Mouse (Mus musculus) mammary gland, adult 2 months (tissue): Measurements from ENCODE around the gene Vmn1r198. TPM values are rescaled to one million over a fixed set of nuclear protein-coding genes. Genes with fewer than 3 reads are reported as not detected.

Source experiments
- polyA plus RNA-seq: library from polyadenylated mRNA; depleted of rRNA; stranded (reverse); fragments of >200 nt; gene quantifications from 2 replicates; pipeline ENCODE4 v1.2.3, GENCODE M21; 2012; ENCODE audit warnings: low replicate concordance; rRNA removed

Vmn1r198 gene
- polyA plus RNA-seq: not detected in 2 replicates

DNA sequence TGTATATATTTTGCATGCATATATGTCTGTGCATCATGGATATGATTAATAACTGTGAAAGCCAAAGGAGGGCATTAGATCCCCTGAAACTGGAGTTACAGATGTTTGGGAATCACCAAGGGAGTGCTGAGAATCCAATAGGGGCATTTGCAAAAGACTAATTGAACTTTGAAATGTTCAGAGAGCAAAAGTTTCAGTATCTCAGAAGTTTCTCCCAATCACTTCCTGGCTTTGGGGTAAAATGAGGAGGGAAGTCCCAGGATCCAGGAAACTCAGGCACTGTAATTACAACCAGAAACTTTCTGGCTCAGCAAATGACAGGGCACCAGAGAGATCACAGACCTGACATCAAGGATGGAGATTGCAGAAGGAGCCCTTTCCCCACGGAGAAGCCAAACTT, at the start of gene Vmn1r198:
Gene Vmn1r198, plus strand, starts transcription at position 301 of the 400 bp plus-strand sequence.

GRCm38 (mm10) chr13:22324289-22324688, 25.9 kb upstream of the Vmn1r198 start, which contains the start of gene Vmn1r197:
Vmn1r197 (plus strand) TSS chr13:22324589.

GRCm38 (mm10) chr13:22379518-22379917, 29.4 kb downstream of the Vmn1r198 start, which contains the start of gene Vmn1r199:
Vmn1r199 (plus strand) TSS chr13:22379818.

GRCm38 (mm10) chr13:22390073-22390472, 39.9 kb downstream of the Vmn1r198 start, which contains the start of gene Vmn1r200:
Vmn1r200 (plus strand) TSS chr13:22390373.

Other genes with a start within 250 kb of the Vmn1r198 start
- not detected in 2 replicates for gene Vmn1r189, start 244.5 kb upstream of the Vmn1r198 start, polyA plus RNA-seq
- gene Vmn1r191, start 166.4 kb upstream of the Vmn1r198 start, polyA plus RNA-seq: not detected in 2 replicates
- gene Vmn1r192, start 159.2 kb upstream of the Vmn1r198 start, polyA plus RNA-seq: not detected in 2 replicates
- not detected in 2 replicates for gene Vmn1r193, start 127.2 kb upstream of the Vmn1r198 start, polyA plus RNA-seq
- gene Vmn1r194, start 106.1 kb upstream of the Vmn1r198 start, polyA plus RNA-seq: not detected in 2 replicates
- not detected in 2 replicates for gene Vmn1r195, start 79.8 kb upstream of the Vmn1r198 start, polyA plus RNA-seq
- gene Vmn1r196, start 60.4 kb upstream of the Vmn1r198 start, polyA plus RNA-seq: not detected in 2 replicates
- not detected in 2 replicates for gene Vmn1r197, start 25.8 kb upstream of the Vmn1r198 start, polyA plus RNA-seq
- gene Vmn1r199, start 29.5 kb downstream of the Vmn1r198 start, polyA plus RNA-seq: not detected in 2 replicates
- gene Vmn1r200, start 40.0 kb downstream of the Vmn1r198 start, polyA plus RNA-seq: not detected in 2 replicates
- not detected in 2 replicates for gene Vmn1r201, start 121.6 kb downstream of the Vmn1r198 start, polyA plus RNA-seq
- gene Vmn1r202, start 155.0 kb downstream of the Vmn1r198 start, polyA plus RNA-seq: not detected in 2 replicates
- gene Vmn1r203, start 167.8 kb downstream of the Vmn1r198 start, polyA plus RNA-seq: not detected in 2 replicates
- gene Vmn1r204, start 202.8 kb downstream of the Vmn1r198 start, polyA plus RNA-seq: not detected in 2 replicates
- not detected in 2 replicates for gene Vmn1r205, start 242.6 kb downstream of the Vmn1r198 start, polyA plus RNA-seq